Mouse (Mus musculus): ENCODE data around the gene Pi4ka. TPM values are rescaled to one million over a fixed set of nuclear protein-coding genes. Genes with fewer than 3 reads are reported as not detected.

Pi4ka gene
- polyA plus RNA-seq, 1 experiment from 2014 or later, result 33.6 TPM

GRCm38 (mm10) chr16:17283151-17283550 is 123.0 kb downstream of the Pi4ka start:
- peaks cover 5% of the 10 kb centered on the region for H3K4me1 ChIP-seq
- H3K9me3 ChIP-seq, result no peaks in the 10 kb centered on the region
- WGBS, result 71% methylated on average over 6 of the region's 6 CpGs
- DNase-seq (ENCODE audit: low spot score), result no peak
- H3K27me3 ChIP-seq (ENCODE audit: insufficient read depth, poor library complexity, severe bottlenecking), result peaks cover 19% of the 10 kb centered on the region
- no peak overlapping the region for H3K27ac ChIP-seq
- no peak overlapping the region for H3K4me3 ChIP-seq
- H3K36me3 ChIP-seq, result peaks cover 84% of the 10 kb centered on the region

- no peak for DNase-seq (ENCODE audit: low spot score)
- Histone ChIP-seq H3K4me1 (peaks cover 25% of the 10 kb centered on the region), H3K4me3 (no peak overlapping the region), H3K27me3 (ENCODE audit: insufficient read depth, poor library complexity, severe bottlenecking) (peaks cover 36% of the 10 kb centered on the region), H3K9me3 (no peaks in the 10 kb centered on the region), H3K27ac (no peak overlapping the region), H3K36me3 (peaks cover 65% of the 10 kb centered on the region)
- WGBS, result 85% methylated on average over 11 of the region's 11 CpGs
These were observed 125.6 kb downstream of the Pi4ka start for GRCm38 (mm10) chr16:17280471-17280870.

DNA sequence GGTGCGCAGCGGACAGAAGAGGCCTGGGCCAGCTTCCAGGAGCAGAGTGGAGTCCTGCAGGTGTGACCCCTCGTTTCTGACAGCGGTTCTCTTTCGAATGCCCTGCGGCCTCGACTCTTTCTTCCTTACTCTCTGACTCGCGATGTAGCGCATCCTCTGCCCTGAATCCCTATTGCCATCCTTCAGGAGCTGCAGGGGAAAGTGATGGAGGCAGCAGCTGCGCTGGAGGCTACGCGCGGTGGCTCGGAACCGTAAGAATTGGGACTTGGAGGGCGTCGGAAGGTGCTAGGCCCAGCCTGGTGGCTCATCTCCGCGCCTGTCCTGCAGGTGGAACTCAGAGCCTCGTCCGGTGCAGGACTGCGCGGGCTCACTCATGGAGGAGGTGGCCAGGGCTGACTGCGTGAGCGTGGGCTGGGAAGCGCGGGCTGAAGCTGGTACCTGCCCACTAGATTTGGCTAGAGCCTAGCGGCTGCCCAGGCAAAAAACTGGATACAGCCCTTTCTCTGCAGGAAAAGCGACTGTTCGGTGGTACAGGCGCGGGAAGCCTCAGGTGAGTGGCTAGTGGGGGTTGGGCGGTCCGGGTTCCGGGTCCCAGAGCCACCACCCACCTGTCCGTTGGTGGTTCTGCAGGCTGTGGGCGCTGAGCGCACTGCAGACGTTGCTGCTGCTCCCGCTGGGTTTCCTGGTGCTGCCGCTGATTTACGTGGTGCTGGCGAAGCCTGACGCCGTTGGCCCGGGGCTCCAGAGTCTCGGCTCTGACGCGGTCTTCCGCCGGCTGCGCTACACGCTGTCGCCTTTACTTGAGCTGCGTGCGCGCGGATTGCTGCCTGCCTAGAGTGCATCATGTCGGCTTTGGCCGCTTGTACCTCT is 128.5 kb downstream of the Pi4ka start:
- WGBS, result 2% methylated on average over 61 of the region's 61 CpGs
- H3K4me3 ChIP-seq, result peak overlapping the region; percentile 74
- H3K9me3 ChIP-seq, result no peaks in the 10 kb centered on the region
- peaks cover 42% of the 10 kb centered on the region for H3K27me3 ChIP-seq (ENCODE audit: insufficient read depth, poor library complexity, severe bottlenecking)
- no peak for DNase-seq (ENCODE audit: low spot score)
- H3K4me1 ChIP-seq, result peaks cover 21% of the 10 kb centered on the region
- H3K36me3 ChIP-seq, result peaks cover 38% of the 10 kb centered on the region
- no peak overlapping the region for H3K27ac ChIP-seq

DNA sequence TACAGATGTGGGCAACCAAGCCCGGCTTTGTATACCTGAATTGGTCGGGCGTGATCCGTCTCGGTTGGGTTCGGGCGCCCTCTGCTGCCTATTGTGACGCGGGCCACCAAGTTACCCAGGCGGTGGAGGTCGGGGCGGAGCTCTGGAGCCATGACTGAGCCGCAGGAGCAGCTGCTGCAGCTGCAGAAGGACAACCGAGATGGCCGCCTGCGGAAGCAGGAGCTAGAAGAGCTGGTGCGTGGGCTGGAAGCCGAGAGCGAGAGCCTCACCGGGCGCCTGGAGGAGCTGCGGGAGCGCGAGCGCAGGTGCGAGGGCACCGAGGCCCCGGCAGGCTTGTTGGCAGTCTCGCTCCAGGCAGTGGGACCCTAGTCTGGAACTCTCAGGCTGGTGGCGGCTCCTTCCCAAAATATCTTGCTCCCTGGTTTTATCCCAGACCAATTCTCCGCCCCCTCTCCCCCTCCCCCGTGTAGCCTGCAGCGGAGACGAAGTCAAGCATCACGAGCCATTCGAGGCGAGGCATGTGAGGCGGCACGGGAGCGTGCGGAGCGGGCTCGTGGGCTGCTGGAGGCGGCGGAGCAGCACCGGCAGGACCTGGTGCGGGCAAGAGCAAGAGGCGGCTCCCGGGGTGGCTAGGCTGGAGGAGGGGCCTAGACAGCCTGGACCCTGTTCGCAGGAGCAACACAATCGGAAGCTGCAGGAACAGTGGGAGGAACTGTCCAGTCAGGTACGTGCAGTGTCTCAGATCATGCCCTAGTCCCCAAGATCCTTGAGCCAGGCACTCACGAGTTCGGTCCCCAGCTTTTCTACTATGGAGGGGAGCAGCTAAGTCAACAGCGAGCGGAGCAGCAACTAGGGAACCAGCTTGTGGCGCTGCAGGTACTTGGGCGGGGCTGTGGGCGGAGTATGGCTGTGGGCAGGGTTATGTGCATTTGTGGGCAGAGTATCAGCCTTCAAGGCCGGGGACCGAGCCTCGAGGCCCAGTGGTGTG is 129.7 kb downstream of the Pi4ka start:
- H3K4me3 ChIP-seq, result peak overlapping the region; percentile 74
- no peaks in the 10 kb centered on the region for H3K9me3 ChIP-seq
- WGBS, result under 1% methylated on average over 62 of the region's 62 CpGs
- H3K36me3 ChIP-seq, result peaks cover 26% of the 10 kb centered on the region
- H3K4me1 ChIP-seq, result peaks cover 21% of the 10 kb centered on the region
- DNase-seq (ENCODE audit: low spot score), result peak; percentile 96
- peak overlapping the region; percentile 80 for H3K27ac ChIP-seq
- peaks cover 42% of the 10 kb centered on the region for H3K27me3 ChIP-seq (ENCODE audit: insufficient read depth, poor library complexity, severe bottlenecking)

DNA sequence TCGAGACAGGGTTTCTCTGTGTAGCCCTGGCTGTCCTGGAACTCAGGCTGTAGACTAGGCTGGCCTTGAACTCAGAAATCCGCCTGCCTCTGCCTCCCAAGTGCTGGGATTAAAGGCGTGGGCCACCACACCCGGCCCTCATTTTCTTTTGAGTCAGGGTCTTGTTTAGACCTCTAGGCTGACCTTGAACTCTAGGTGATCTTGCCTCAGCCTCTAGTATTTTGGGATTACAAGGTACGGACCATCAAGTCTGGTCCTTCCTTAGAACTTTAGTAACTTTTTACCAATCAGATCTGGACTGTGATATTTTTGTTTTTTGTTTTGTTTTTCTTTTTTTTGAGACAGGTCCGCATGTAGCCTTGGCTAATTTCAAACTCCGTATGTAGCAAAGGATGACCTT is 130.4 kb downstream of the Pi4ka start, which contains the start of gene Tmem191c:
Tmem191c (plus strand) TSS at position 357 of the 400 bp plus-strand sequence.
- Histone ChIP-seq H3K4me3 (peak within 1 kb of the TSS; percentile 74), H3K9me3 (no peaks in the 10 kb centered on the region), H3K27ac (peak within 1 kb of the TSS; percentile 80), H3K27me3 (ENCODE audit: insufficient read depth, poor library complexity, severe bottlenecking) (peaks cover 42% of the 10 kb centered on the region), H3K4me1 (peaks cover 21% of the 10 kb centered on the region), H3K36me3 (peaks cover 19% of the 10 kb centered on the region)
- no peak for DNase-seq (ENCODE audit: low spot score)
- WGBS, result 55% methylated on average over 7 of the region's 7 CpGs

- Histone ChIP-seq H3K9me3 (no peaks in the 10 kb centered on the region), H3K36me3 (no peaks in the 10 kb centered on the region), H3K4me1 (peaks cover 10% of the 10 kb centered on the region), H3K4me3 (no peak overlapping the region), H3K27me3 (ENCODE audit: insufficient read depth, poor library complexity, severe bottlenecking) (peaks cover 10% of the 10 kb centered on the region), H3K27ac (no peak overlapping the region)
- WGBS, result 76% methylated on average over 6 of the region's 6 CpGs
- no peak for DNase-seq (ENCODE audit: low spot score)
These were observed 134.3 kb downstream of the Pi4ka start for GRCm38 (mm10) chr16:17271856-17272255.

DNA sequence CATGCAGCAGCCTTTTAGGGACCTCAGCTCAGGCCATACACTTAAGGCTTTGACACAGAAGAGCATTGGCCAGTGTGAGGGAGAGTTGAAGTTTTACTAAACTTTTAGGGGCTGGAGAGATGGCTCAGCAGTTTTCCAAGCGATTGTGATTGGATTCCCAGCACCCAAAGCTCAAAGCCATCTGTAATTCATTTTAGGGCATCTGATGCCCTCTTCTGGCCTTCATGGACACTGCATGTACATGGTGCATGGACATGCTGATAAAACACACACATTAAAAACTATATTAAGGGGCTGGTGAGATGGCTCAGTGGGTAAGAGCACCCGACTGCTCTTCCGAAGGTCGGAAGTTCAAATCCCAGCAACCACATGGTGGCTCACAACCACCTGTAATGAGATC is 135.0 kb downstream of the Pi4ka start:
- 61% methylated on average over 4 of the region's 4 CpGs for WGBS
- DNase-seq (ENCODE audit: low spot score), result no peak

GRCm38 (mm10) chr16:17269872-17270271 is 136.2 kb downstream of the Pi4ka start:
- Histone ChIP-seq H3K9me3 (no peaks in the 10 kb centered on the region), H3K36me3 (no peaks in the 10 kb centered on the region), H3K27ac (no peak overlapping the region), H3K27me3 (ENCODE audit: insufficient read depth, poor library complexity, severe bottlenecking) (peaks cover 5% of the 10 kb centered on the region; the same call in 1 of the 2 replicates), H3K4me3 (no peak overlapping the region), H3K4me1 (0 out of 2 replicates have a peak, but pooled peaks cover 3% of the 10 kb centered on the region)
- WGBS, result 78% methylated on average over 5 of the region's 5 CpGs
- DNase-seq (ENCODE audit: low spot score), result no peak

More for the DNA sequence above, 135.0 kb downstream of the Pi4ka start:
- no peak overlapping the region for H3K4me3 ChIP-seq
- H3K36me3 ChIP-seq, result no peaks in the 10 kb centered on the region
- no peaks in the 10 kb centered on the region for H3K9me3 ChIP-seq
- H3K4me1 ChIP-seq, result 0 out of 2 replicates have a peak, but pooled peaks cover 3% of the 10 kb centered on the region
- no peak overlapping the region for H3K27ac ChIP-seq
- peaks cover 5% of the 10 kb centered on the region; the same call in 1 of the 2 replicates for H3K27me3 ChIP-seq (ENCODE audit: insufficient read depth, poor library complexity, severe bottlenecking)

- no peaks in the 10 kb centered on the region for H3K36me3 ChIP-seq
- H3K27me3 ChIP-seq (ENCODE audit: insufficient read depth, poor library complexity, severe bottlenecking), result no peaks in the 10 kb centered on the region
- no peaks in the 10 kb centered on the region for H3K9me3 ChIP-seq
- no peak overlapping the region for H3K27ac ChIP-seq
- DNase-seq (ENCODE audit: low spot score), result no peak
- WGBS, result 35% methylated on average over 5 of the region's 5 CpGs
- peaks cover 4% of the 10 kb centered on the region; the same call in 1 of the 2 replicates for H3K4me1 ChIP-seq
- no peak overlapping the region for H3K4me3 ChIP-seq
These were observed 138.2 kb downstream of the Pi4ka start for GRCm38 (mm10) chr16:17267937-17268336.

GRCm38 (mm10) chr16:17266113-17266512 is 140.0 kb downstream of the Pi4ka start:
- Histone ChIP-seq H3K27me3 (ENCODE audit: insufficient read depth, poor library complexity, severe bottlenecking) (no peaks in the 10 kb centered on the region), H3K27ac (no peak overlapping the region), H3K4me3 (no peak overlapping the region), H3K4me1 (peaks cover 17% of the 10 kb centered on the region), H3K36me3 (peaks cover 9% of the 10 kb centered on the region), H3K9me3 (no peaks in the 10 kb centered on the region)
- no peak for DNase-seq (ENCODE audit: low spot score)
- 78% methylated on average over 3 of the region's 3 CpGs for WGBS

DNA sequence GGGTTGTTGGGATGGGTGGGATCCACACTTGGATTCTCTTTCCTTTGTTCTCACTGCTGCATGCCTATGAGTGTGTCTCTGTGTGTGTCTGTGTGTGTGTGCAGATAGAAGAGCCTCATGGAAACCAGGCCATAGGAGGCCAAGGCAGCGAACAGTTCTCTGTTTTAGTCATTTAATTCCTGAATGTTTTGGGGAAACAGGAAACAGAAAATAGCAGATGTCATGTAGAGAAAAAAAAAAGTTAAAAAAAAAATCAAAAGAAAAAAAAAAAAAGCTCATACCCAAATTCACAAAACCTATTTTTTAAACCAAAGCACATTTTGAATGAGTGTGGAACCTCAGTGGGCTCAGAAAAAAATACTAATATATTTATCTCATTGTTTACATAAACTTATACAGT is 144.8 kb downstream of the Pi4ka start:
- Histone ChIP-seq H3K4me3 (no peak overlapping the region), H3K4me1 (peaks cover 40% of the 10 kb centered on the region), H3K27me3 (ENCODE audit: insufficient read depth, poor library complexity, severe bottlenecking) (no peaks in the 10 kb centered on the region), H3K36me3 (peaks cover 49% of the 10 kb centered on the region), H3K27ac (no peak overlapping the region), H3K9me3 (no peaks in the 10 kb centered on the region)
- DNase-seq (ENCODE audit: low spot score), result no peak
- WGBS, result 93% methylated on average over 1 of the region's 1 CpGs

- WGBS, result 92% methylated on average over 12 of the region's 12 CpGs
- Histone ChIP-seq H3K9me3 (no peaks in the 10 kb centered on the region), H3K27ac (no peak overlapping the region), H3K27me3 (ENCODE audit: insufficient read depth, poor library complexity, severe bottlenecking) (no peaks in the 10 kb centered on the region), H3K4me3 (no peak overlapping the region), H3K36me3 (peaks cover 59% of the 10 kb centered on the region), H3K4me1 (peaks cover 55% of the 10 kb centered on the region)
- no peak for DNase-seq (ENCODE audit: low spot score)
These were observed 147.2 kb downstream of the Pi4ka start for GRCm38 (mm10) chr16:17258917-17259316.

Measured in heart, embryonic 10.5 days (tissue).